Mouse (Mus musculus) megakaryocyte, embryonic 14.5 days (primary cell): ENCODE data around the gene Mapk1. TPM values are rescaled to one million over a fixed set of nuclear protein-coding genes. Genes with fewer than 3 reads are reported as not detected.

Experiments used
- H3K27me3 ChIP-seq: replicated peaks from 2 replicates; pipeline ENCODE3; 2012; ENCODE audit warnings: inconsistent platforms
- H3K36me3 ChIP-seq: replicated peaks from 2 replicates; pipeline ENCODE3; 2012; ENCODE audit warnings: low read length, inconsistent platforms, mixed read lengths
- H3K4me1 ChIP-seq: 2 replicates; pipeline ENCODE4 v1.6.1; 2012; ENCODE audit warnings: inconsistent platforms
- H3K4me3 ChIP-seq: replicated peaks from 2 replicates; pipeline ENCODE3; 2012; ENCODE audit warnings: moderate library complexity, mild to moderate bottlenecking, inconsistent platforms
- H3K9me3 ChIP-seq: 2 replicates; pipeline ENCODE4 v1.6.1; 2012; ENCODE audit warnings: inconsistent platforms
- FLI1 ChIP-seq: IDR thresholded peaks from 2 replicates; pipeline ENCODE4 v1.6.1; 2012; ENCODE audit warnings: low read length, inconsistent platforms, mixed read lengths
- GATA1 ChIP-seq: IDR thresholded peaks from 3 replicates; pipeline ENCODE4 v1.6.1; 2012; ENCODE audit warnings: mixed read lengths, low read length, inconsistent platforms, borderline replicate concordance
- polyA plus RNA-seq: library from polyadenylated mRNA; stranded (reverse); fragments of >175 nt; gene quantifications from 2 replicates; pipeline ENCODE4 v1.2.3, GENCODE M21; 2012; ENCODE audit warnings: low replicate concordance; ENCODE audit not compliant: insufficient read depth

The Mapk1 gene
- polyA plus RNA-seq, 1 experiment: 17.1 TPM

- Histone ChIP-seq H3K36me3 (peaks cover 96% of the 10 kb centered on the region), H3K4me3 (no peak overlapping the region), H3K27me3 (no peaks in the 10 kb centered on the region), H3K9me3 (no peaks in the 10 kb centered on the region), H3K4me1 (no peaks in the 10 kb centered on the region; the same call in 1 of the 2 replicates)
- TF ChIP-seq FLI1 (no peak), GATA1 (no peak)
These were observed 62.1 kb downstream of the Mapk1 start for GRCm38 (mm10) chr16:17045287-17045686.

DNA sequence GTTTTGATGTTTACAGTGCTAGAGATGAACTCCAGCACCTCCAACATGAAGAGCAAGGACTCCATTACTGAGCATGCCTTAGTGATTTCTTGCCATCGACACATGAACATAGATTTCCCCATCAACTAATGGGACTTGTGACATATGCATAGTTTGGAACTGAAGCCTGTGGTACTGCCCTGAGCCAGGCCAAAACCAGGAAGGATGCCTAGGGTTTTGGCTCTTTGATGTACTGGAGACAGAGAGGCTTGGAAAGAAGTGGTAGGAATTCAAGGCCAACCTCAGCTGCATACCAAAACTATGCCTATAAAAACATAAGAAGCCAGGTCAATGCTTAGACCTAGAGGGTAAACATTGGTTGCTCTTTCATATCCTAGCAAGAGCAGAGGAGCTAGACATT, 66.7 kb downstream of the Mapk1 start:
- no peak overlapping the region for H3K4me3 ChIP-seq
- H3K9me3 ChIP-seq: no peaks in the 10 kb centered on the region
- H3K4me1 ChIP-seq: no peaks in the 10 kb centered on the region
- no peak for TF ChIP-seq FLI1
- no peak for TF ChIP-seq GATA1
- no peaks in the 10 kb centered on the region for H3K27me3 ChIP-seq
- H3K36me3 ChIP-seq: peaks cover 68% of the 10 kb centered on the region

- H3K4me3 ChIP-seq: no peak overlapping the region
- H3K36me3 ChIP-seq: peaks cover 47% of the 10 kb centered on the region
- no peak for TF ChIP-seq FLI1
- no peak for TF ChIP-seq GATA1
- H3K9me3 ChIP-seq: no peaks in the 10 kb centered on the region
- H3K27me3 ChIP-seq: no peaks in the 10 kb centered on the region
- no peaks in the 10 kb centered on the region for H3K4me1 ChIP-seq
These were observed 68.9 kb downstream of the Mapk1 start for GRCm38 (mm10) chr16:17052087-17052486.

GRCm38 (mm10) chr16:17053903-17054302, 70.7 kb downstream of the Mapk1 start:
- H3K9me3 ChIP-seq: no peaks in the 10 kb centered on the region
- H3K36me3 ChIP-seq: peaks cover 28% of the 10 kb centered on the region
- H3K4me1 ChIP-seq: no peaks in the 10 kb centered on the region
- no peaks in the 10 kb centered on the region for H3K27me3 ChIP-seq
- no peak overlapping the region for H3K4me3 ChIP-seq
- TF ChIP-seq GATA1 (no peak), FLI1 (no peak)

DNA sequence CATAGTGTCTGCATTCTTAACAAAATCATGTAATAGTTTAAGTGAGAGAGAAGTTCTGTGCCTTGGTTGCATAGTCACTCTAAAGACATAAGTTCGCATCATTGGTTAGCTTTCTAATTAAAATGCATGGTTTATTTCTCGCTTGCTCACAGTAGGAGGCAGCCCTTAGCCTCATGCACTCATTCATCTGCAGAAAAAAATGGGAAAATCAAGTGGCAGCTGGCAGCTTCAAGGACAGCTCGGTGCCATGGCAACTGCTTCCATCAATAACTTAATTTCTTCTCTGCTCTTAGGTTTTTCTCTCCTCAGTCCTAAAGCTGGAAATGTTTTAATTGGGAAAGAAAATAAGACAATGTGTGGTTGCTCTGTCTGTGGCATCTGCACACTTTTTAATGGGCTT, 72.4 kb downstream of the Mapk1 start:
- no peak overlapping the region for H3K4me3 ChIP-seq
- H3K4me1 ChIP-seq: no peaks in the 10 kb centered on the region
- H3K27me3 ChIP-seq: peaks cover 8% of the 10 kb centered on the region
- TF ChIP-seq FLI1: no peak
- TF ChIP-seq GATA1: no peak
- peaks cover 13% of the 10 kb centered on the region for H3K36me3 ChIP-seq
- H3K9me3 ChIP-seq: no peaks in the 10 kb centered on the region

- H3K36me3 ChIP-seq: no peaks in the 10 kb centered on the region
- TF ChIP-seq FLI1: no peak
- H3K4me1 ChIP-seq: peaks cover 2% of the 10 kb centered on the region; the same call in 1 of the 2 replicates
- H3K27me3 ChIP-seq: peaks cover 45% of the 10 kb centered on the region
- no peaks in the 10 kb centered on the region for H3K9me3 ChIP-seq
- no peak overlapping the region for H3K4me3 ChIP-seq
These were observed 79.2 kb downstream of the Mapk1 start for GRCm38 (mm10) chr16:17062338-17062737.

- peaks cover 5% of the 10 kb centered on the region for H3K9me3 ChIP-seq
- H3K36me3 ChIP-seq: no peaks in the 10 kb centered on the region
- peaks cover 19% of the 10 kb centered on the region for H3K4me1 ChIP-seq
- H3K4me3 ChIP-seq: no peak overlapping the region
- peaks cover 65% of the 10 kb centered on the region for H3K27me3 ChIP-seq
- TF ChIP-seq GATA1 (no peak), FLI1 (no peak)
These were observed 84.4 kb downstream of the Mapk1 start for GRCm38 (mm10) chr16:17067552-17067951.

DNA sequence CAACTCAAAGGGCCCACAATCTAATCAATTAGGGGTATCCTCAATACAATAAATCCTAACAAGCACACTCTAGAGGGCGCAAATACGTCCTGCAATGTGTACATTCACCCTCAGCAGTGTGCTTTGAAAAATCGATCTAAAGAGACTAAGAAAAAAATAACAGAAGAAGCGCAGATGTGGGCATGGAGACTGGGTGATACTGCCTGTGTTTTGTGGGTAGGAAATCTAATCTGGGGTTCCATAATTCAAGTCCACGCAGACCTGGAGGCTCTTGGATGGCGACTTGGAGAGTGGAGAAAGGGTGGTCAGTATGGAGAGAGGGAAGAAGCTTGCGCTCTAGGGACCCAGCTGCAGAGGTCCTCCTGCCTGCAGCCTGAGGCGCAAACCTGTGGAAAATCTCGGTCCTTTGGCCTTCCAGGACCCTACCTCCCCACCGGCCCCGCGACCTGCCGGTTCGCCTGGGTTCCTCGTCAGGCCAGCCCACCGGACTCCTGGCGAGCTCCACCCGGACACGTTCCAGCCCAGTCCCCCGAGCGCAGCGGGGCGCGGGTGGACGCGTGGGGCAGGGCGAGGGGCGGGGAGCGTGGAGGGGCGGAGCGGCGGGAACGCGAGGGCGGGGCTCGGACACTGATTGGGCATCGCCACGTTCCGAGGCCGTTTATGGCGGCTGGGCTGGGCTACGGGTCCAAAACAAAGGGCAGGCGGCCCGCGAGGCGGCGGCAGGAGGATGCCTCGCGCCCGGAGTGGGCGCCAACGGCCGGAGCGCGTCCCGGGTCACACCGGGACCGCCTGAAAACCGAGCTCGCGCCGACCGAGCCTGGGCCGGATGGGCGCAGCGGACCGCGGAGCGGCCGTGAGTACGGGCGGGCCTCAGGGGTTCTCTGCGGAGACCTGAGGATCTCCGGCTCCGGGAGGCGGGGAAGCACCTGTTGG, 86.6 kb downstream of the Mapk1 start, which contains the start of gene Ypel1:
Gene Ypel1 (plus strand): TSS at position 186 of the 933 bp plus-strand sequence.
- Histone ChIP-seq H3K4me3 (peak within 1 kb of the TSS; percentile 92), H3K36me3 (no peaks in the 10 kb centered on the region), H3K9me3 (peaks cover 5% of the 10 kb centered on the region), H3K4me1 (peaks cover 23% of the 10 kb centered on the region), H3K27me3 (peaks cover 65% of the 10 kb centered on the region)
- TF ChIP-seq GATA1 (no peak), FLI1 (no peak)

GRCm38 (mm10) chr16:17070716-17071115, 87.5 kb downstream of the Mapk1 start:
- peaks cover 10% of the 10 kb centered on the region for H3K9me3 ChIP-seq
- TF ChIP-seq FLI1: no peak
- H3K27me3 ChIP-seq: peaks cover 58% of the 10 kb centered on the region
- H3K4me3 ChIP-seq: peak overlapping the region; percentile 92
- H3K36me3 ChIP-seq: no peaks in the 10 kb centered on the region
- H3K4me1 ChIP-seq: peaks cover 23% of the 10 kb centered on the region

DNA sequence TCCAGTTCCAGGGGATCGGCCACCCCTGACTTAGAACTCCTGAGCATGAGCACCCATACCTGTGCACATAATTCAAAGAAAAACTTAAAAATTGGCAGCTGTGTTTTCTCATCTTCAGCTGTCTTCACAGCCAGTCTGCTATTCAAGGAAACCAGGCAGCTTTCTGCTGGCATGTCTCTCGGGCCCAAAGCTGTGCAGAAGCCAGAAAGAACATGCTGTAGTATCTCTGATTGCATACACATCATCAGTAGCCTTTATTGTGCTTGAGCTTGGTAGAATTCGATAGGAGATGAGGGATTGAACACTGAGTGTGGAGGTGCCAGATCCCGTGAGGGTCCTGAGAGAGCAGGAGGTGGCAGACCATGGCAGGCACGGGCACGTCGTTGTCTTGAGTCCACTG, 89.8 kb downstream of the Mapk1 start:
- Histone ChIP-seq H3K27me3 (peaks cover 45% of the 10 kb centered on the region), H3K9me3 (peaks cover 17% of the 10 kb centered on the region), H3K36me3 (no peaks in the 10 kb centered on the region), H3K4me1 (peaks cover 17% of the 10 kb centered on the region), H3K4me3 (no peak overlapping the region)
- TF ChIP-seq GATA1: no peak
- no peak for TF ChIP-seq FLI1
